Mouse (Mus musculus) cerebellum, adult 8-10 months (tissue): ENCODE data around the gene Tnrc6a.

Source experiments
- DNase-seq: peaks from one replicate; pipeline ENCODE4 v3.0.0; 2022

The Tnrc6a gene

GRCm38 (mm10) chr7:123242241-123242640, 118.6 kb downstream of the Tnrc6a start:
- no peak for DNase-seq

GRCm38 (mm10) chr7:123244833-123245232, 121.1 kb downstream of the Tnrc6a start:
- no peak for DNase-seq
